Mouse (Mus musculus) G1E (cell line): ENCODE data around the gene Nhp2. TPM values are rescaled to one million over a fixed set of nuclear protein-coding genes. Genes with fewer than 3 reads are reported as not detected.

Experiments
- ATAC-seq: 2 replicates; pipeline ENCODE4 v1.8.0; 2016; ENCODE audit warnings: mild to moderate bottlenecking; ENCODE audit not compliant: insufficient number of reproducible peaks, poor library complexity, low FRiP score, severe bottlenecking; ENCODE audit errors: extremely low read depth
- DNase-seq: peaks from one replicate; pipeline ENCODE4 v3.0.0; 2012; ENCODE audit warnings: low spot score
- H3K27me3 ChIP-seq: 2 replicates; pipeline ENCODE4 v1.6.1; 2012; ENCODE audit warnings: mild to moderate bottlenecking, low read length, inconsistent platforms; ENCODE audit not compliant: insufficient read depth
- H3K36me3 ChIP-seq: replicated peaks from 2 replicates; pipeline ENCODE3; 2012; ENCODE audit warnings: mild to moderate bottlenecking, inconsistent platforms
- H3K4me1 ChIP-seq: 2 replicates; pipeline ENCODE4 v1.6.1; 2012; ENCODE audit warnings: low read depth, low read length, inconsistent platforms, mixed read lengths; ENCODE audit not compliant: insufficient read depth
- H3K4me3 ChIP-seq: 2 replicates; pipeline ENCODE4 v1.5.1; 2012; ENCODE audit warnings: low read depth, mild to moderate bottlenecking, inconsistent platforms, low read length, moderate library complexity, mixed read lengths
- H3K9me3 ChIP-seq: replicated peaks from 2 replicates; pipeline ENCODE4 v1.6.1; 2012; ENCODE audit warnings: inconsistent platforms
- CTCF ChIP-seq: IDR thresholded peaks from 2 replicates; pipeline ENCODE4 v1.5.1; 2012; ENCODE audit warnings: low read depth, low read length, inconsistent platforms, mixed read lengths
- GATA1 ChIP-seq: IDR thresholded peaks from 2 replicates; pipeline ENCODE4 v1.6.1; 2012; ENCODE audit warnings: borderline replicate concordance, low read length, inconsistent platforms, mixed read lengths
- GATA2 ChIP-seq: IDR thresholded peaks from 2 replicates; pipeline ENCODE4 v1.6.1; 2012; ENCODE audit warnings: low read depth, low read length, inconsistent platforms, borderline replicate concordance
- POLR2AphosphoS5 ChIP-seq: IDR thresholded peaks from 2 replicates; pipeline ENCODE4 v1.6.1; 2012; ENCODE audit warnings: low read depth, low read length, inconsistent platforms; ENCODE audit not compliant: insufficient replicate concordance
- TAL1 ChIP-seq: conservative IDR thresholded peaks from 2 replicates; pipeline ENCODE4 v1.6.1; 2012; ENCODE audit warnings: low read depth, low read length, inconsistent platforms, mixed read lengths
- polyA plus RNA-seq: library from polyadenylated mRNA; stranded (reverse); fragments of >175 nt; gene quantifications from 2 replicates; pipeline ENCODE4 v1.2.3, GENCODE M21; 2012
- total RNA-seq, 2 experiments: library from RNA; stranded (forward) in 1 of 2; stranded (reverse) in 1 of 2; fragments of 200-1000 nt in 1 of 2; fragments of >200 nt in 1 of 2; fragmentation: Nextera tagmentation in 1 of 2; gene quantifications; 2 replicates each; pipeline ENCODE4 v1.2.3; 2014 to 2017

Gene Nhp2
- total RNA-seq (2014; fragmentation: Nextera tagmentation) (73.2 and 91.1 TPM in 2 replicates), total RNA-seq (2017) (136 and 139 TPM in 2 replicates), polyA plus RNA-seq (202 and 235 TPM in 2 replicates)

- H3K9me3 ChIP-seq, result no peaks in the 10 kb centered on the region
- ATAC-seq (peak; percentile 74), DNase-seq (peak; percentile 85)
- H3K4me1 ChIP-seq, result peaks cover 66% of the 10 kb centered on the region
- peak within 1 kb of the TSS; percentile 94 for H3K4me3 ChIP-seq
- H3K36me3 ChIP-seq, result peaks cover 39% of the 10 kb centered on the region
- TF ChIP-seq TAL1, result no peak
- TF ChIP-seq GATA2, result no peak
- no peak for TF ChIP-seq CTCF
- no peak for TF ChIP-seq GATA1
- TF ChIP-seq POLR2AphosphoS5, result no peak
- H3K27me3 ChIP-seq, result no peaks in the 10 kb centered on the region
Measured at GRCm38 (mm10) chr11:51619409-51620060, at the start of gene Nhp2. Gene Nhp2, plus strand, starts transcription at chr11:51619735.

- TF ChIP-seq GATA1 (no peak), POLR2AphosphoS5 (no peak), TAL1 (no peak), CTCF (no peak), GATA2 (no peak)
- Histone ChIP-seq H3K27me3 (peaks cover 53% of the 10 kb centered on the region), H3K4me3 (no peak overlapping the region), H3K9me3 (no peaks in the 10 kb centered on the region), H3K36me3 (no peaks in the 10 kb centered on the region), H3K4me1 (peaks cover 16% of the 10 kb centered on the region)
- no peak for ATAC-seq
- DNase-seq, result no peak
Measured at GRCm38 (mm10) chr11:51576454-51576853, 43.1 kb upstream of the Nhp2 start.

GRCm38 (mm10) chr11:51577587-51577986 is 41.9 kb upstream of the Nhp2 start:
- TF ChIP-seq TAL1 (no peak), GATA2 (no peak), CTCF (no peak), GATA1 (no peak), POLR2AphosphoS5 (no peak)
- ATAC-seq, result no peak
- DNase-seq, result no peak

GRCm38 (mm10) chr11:51579024-51579423 is 40.5 kb upstream of the Nhp2 start:
- Histone ChIP-seq H3K4me3 (no peak overlapping the region), H3K9me3 (no peaks in the 10 kb centered on the region), H3K27me3 (peaks cover 33% of the 10 kb centered on the region), H3K4me1 (peaks cover 28% of the 10 kb centered on the region), H3K36me3 (no peaks in the 10 kb centered on the region)
- TF ChIP-seq POLR2AphosphoS5 (no peak), CTCF (no peak), GATA2 (no peak), TAL1 (no peak), GATA1 (no peak)
- ATAC-seq, result no peak
- no peak for DNase-seq

More at GRCm38 (mm10) chr11:51577587-51577986, 41.9 kb upstream of the Nhp2 start:
- Histone ChIP-seq H3K9me3 (no peaks in the 10 kb centered on the region), H3K4me1 (peaks cover 17% of the 10 kb centered on the region), H3K27me3 (peaks cover 44% of the 10 kb centered on the region), H3K4me3 (no peak overlapping the region), H3K36me3 (no peaks in the 10 kb centered on the region)

GRCm38 (mm10) chr11:51582713-51583112 is 36.8 kb upstream of the Nhp2 start:
- DNase-seq, result peak; percentile 70
- no peak for ATAC-seq
- Histone ChIP-seq H3K27me3 (peaks cover 6% of the 10 kb centered on the region), H3K4me3 (no peak overlapping the region), H3K4me1 (peaks cover 54% of the 10 kb centered on the region), H3K9me3 (no peaks in the 10 kb centered on the region), H3K36me3 (peaks cover 25% of the 10 kb centered on the region)
- TF ChIP-seq POLR2AphosphoS5 (no peak), CTCF (peak; percentile 39; the same call in 1 of the 2 replicates)

- H3K9me3 ChIP-seq, result no peaks in the 10 kb centered on the region
Measured at GRCm38 (mm10) chr11:51584057-51584430, 35.5 kb upstream of the Nhp2 start.

More at GRCm38 (mm10) chr11:51584057-51584430, 35.5 kb upstream of the Nhp2 start:
- Histone ChIP-seq H3K4me1 (peaks cover 60% of the 10 kb centered on the region), H3K4me3 (peak overlapping the region; percentile 86), H3K27me3 (no peaks in the 10 kb centered on the region), H3K36me3 (peaks cover 37% of the 10 kb centered on the region)
- ATAC-seq (peak; percentile 9; the same call in 1 of the 2 replicates), DNase-seq (no peak)
- TF ChIP-seq CTCF (no peak), GATA2 (no peak), POLR2AphosphoS5 (no peak), TAL1 (no peak), GATA1 (no peak)
